Mouse (Mus musculus) kidney, postnatal 4 days (tissue): Measurements from ENCODE around the gene Acvr2a.

Experiments
- DNase-seq, 2 experiments: peaks; one replicate each; pipeline ENCODE4 v3.0.0; 2021; ENCODE audit warnings: mixed read lengths in 2 of 2

Gene Acvr2a

DNA sequence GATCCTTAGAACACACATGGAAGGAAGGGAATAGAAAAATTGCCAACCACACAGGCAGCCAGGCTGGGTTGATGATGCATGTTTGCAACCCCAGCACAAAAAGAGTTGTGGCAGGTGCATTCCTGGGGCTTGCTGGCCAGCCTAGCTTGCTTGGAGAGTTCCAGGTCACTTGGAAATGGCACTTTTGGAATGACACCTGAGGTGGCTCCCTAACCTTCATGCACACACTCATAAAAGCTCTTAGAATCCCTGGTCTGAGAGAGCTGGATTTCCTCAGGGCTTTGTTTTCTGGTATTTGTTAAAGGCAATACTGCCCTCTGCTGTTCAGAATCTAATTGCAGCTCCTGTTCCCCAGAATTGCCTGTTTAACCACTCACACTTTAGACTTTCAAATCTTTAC is 72.0 kb downstream of the Acvr2a start:
- peak; percentile 57 to 61 for DNase-seq

GRCm38 (mm10) chr2:48895186-48895585 is 81.3 kb downstream of the Acvr2a start:
- no peak for DNase-seq

DNA sequence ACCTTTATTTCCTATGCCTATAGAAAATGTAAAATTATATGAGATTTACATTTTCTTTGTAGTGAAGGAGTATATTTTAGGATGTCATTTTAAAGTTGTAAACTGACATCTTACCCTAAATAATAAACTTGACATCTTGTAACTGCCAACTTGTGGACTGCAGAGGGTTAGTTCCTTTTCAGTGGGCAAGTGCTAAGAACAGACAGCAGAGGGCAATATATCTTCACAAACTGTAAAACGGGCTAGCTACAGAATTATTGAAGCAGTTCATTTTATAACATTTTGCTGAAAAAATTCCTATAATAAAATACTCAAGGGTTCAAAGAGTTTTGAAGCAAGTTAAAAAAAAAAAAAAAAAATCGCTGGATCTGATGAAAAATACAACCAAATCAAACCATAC is 95.0 kb downstream of the Acvr2a start:
- DNase-seq, result no peak

DNA sequence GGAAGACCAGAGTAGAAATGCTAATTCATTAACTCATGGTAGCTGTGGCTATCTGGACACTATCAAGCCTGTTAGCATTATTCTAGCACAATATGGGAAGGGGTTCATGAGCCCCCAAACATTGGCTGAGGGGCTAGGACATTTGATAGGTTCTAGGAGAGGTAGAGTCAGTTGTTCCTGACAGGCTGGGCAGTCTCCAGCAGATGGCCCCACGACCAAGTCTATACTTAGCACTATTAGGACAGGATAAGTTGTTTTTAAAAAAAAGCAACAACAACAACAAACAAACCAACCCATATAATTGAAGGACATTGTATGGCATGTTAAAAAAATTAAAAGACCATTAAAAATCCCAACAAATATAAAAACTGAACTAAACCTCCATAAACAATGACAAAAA is 100.3 kb downstream of the Acvr2a start:
- peak; percentile 12 to 14 for DNase-seq

DNA sequence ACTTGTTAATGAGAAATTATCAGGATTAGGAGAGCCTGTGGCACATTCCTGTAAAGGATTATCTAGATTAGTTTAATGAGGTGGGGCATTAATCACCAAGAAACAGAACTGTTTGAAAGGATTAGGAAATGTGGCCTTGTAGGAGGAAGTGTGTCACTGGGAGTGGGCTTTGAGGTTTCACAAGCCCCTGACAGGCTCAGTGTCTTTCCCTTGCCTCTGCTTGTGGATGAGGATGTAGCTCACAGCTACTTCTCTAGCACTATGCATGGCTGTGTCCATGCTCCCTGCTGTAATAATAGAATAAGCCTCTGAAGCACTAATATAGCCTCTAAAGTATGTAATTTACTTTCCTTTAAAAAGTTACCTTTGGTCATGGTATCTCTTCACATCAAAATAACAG is 101.9 kb downstream of the Acvr2a start:
- DNase-seq, result no peak

- DNase-seq, result no peak
Observed at GRCm38 (mm10) chr2:48935058-48935457, 121.1 kb downstream of the Acvr2a start.

DNA sequence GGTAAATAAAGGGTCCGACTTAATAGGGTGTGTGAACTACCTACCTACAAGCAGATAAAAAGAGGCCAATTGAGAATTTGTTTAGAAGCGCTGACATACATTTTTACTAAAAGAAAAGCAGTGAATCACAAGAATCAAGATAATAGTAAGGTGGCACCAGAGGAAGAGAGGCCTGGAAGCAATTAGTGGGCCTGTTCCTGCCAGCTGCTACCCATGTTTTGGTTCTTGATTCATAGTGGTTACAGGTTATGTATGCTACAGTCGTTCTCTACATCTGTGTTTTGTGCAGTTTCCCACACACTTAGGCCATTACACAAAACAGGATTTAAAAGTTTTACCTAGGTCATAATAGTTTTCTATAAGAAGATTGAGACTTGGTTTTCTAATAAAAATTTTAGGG is 133.9 kb downstream of the Acvr2a start:
- no peak for DNase-seq

DNA sequence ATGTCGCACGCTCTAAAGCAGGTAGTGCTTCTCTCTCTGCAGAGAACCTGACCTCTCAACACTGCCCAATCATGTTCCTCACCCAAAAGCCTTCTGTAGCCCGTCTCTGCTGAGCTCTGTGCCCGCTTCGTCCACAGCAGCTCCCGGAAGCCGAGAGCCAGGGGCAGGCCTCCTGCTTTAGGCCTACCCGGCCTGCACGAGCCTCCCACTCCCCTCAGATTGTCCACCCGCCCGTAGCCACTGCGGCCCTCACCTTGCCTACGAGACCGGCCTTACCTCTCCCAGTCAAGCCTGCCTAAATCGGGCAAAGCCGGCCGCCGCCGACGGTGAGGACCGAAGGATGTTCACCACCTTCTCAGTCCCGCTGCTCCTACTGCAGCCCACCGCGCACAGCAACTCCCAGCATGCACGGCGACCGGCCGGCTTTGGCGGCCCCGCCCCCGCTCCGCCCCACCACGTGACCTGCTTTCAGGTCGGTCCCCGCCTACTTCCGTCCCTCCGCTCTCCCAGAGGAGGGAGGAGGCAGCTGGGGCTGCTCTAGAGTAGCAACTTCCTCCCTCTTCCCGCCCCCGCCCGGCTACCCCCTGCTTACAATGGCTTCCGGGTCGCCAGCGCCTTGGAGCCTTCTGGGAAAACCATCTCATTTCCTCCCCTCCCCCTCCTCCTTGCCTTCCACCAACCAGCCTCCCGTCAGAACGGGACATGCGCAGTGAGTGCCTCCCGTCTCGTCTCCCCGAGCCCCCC is 135.1 kb downstream of the Acvr2a start, which contains the start of gene Mbd5:
Gene Mbd5 (plus strand): TSS at position 668 of the 744 bp plus-strand sequence.
- DNase-seq, result peak; percentile 100

DNA sequence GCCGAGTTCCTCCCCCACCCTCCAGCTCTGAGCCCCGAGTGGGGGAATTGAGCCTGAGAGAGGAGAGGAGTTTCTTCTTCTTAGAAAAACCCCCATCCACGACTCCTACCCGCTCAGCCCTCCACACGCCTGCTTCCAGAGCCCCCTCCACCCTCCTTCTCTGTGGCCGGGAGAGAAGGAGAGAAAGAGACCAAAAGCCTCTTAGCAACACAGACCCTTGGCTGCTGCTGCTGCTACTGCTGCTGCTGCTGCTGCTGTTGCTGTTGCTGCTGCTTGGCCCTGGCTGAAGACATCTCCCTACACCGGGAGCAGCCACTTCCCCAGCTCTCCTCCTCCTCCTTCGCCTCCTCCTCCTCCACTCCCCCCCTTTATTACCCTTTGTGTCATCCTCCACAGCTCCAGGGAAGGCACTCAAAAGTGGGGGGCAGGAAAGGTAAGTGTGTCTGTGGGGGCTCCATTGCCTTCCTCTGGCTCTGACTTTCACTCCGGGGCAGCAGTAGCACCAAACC is 135.9 kb downstream of the Acvr2a start:
- DNase-seq, result peak; percentile 52 to 72

DNA sequence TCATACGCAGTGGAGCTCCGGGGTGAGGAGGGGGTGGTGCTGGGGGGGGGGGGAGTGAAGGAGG is 136.2 kb downstream of the Acvr2a start, which contains the start of gene Orc4:
Gene Orc4 (minus strand): TSS at position 26 of the 64 bp plus-strand sequence.
- no peak for DNase-seq

GRCm38 (mm10) chr2:48950316-48950880 is 136.5 kb downstream of the Acvr2a start:
- DNase-seq, result no peak
